Mouse (Mus musculus): ENCODE data around the gene Sox5. TPM values are rescaled to one million over a fixed set of nuclear protein-coding genes. Genes with fewer than 3 reads are reported as not detected.
A peak's percentile ranks its signal among the peaks of the same experiment; 100 is the strongest.

Gene Sox5
- polyA plus RNA-seq, 1 experiment = 0.81 TPM

GRCm38 (mm10) chr6:144451631-144452030 lies 330.1 kb downstream of the Sox5 start:
- Histone ChIP-seq H3K4me1 (replicated peaks; ENCODE audit: control insufficient read depth, insufficient read depth, low read length) (no peaks in the 10 kb centered on the region), H3K36me3 (ENCODE audit: control insufficient read depth, insufficient read depth, low read length) (no peaks in the 10 kb centered on the region), H3K27me3 (ENCODE audit: control insufficient read depth, insufficient read depth, low read length) (no peaks in the 10 kb centered on the region), H3K4me3 (ENCODE audit: control insufficient read depth, insufficient read depth, low read length) (no peak overlapping the region), H3K27ac (ENCODE audit: control insufficient read depth, insufficient read depth, low read length) (no peak overlapping the region)
- DNase-seq = no peak
- no peak for TF ChIP-seq POLR2A (IDR thresholded peaks at IDR 0.05; ENCODE audit: control insufficient read depth, extremely low read depth, insufficient read depth, low read length, poor library complexity)
- TF ChIP-seq CTCF (IDR thresholded peaks at IDR 0.05; ENCODE audit: borderline replicate concordance, control insufficient read depth, extremely low read depth, insufficient read depth, low read length, poor library complexity) = no peak
- WGBS = 97% methylated on average over 4 of the region's 4 CpGs

DNA sequence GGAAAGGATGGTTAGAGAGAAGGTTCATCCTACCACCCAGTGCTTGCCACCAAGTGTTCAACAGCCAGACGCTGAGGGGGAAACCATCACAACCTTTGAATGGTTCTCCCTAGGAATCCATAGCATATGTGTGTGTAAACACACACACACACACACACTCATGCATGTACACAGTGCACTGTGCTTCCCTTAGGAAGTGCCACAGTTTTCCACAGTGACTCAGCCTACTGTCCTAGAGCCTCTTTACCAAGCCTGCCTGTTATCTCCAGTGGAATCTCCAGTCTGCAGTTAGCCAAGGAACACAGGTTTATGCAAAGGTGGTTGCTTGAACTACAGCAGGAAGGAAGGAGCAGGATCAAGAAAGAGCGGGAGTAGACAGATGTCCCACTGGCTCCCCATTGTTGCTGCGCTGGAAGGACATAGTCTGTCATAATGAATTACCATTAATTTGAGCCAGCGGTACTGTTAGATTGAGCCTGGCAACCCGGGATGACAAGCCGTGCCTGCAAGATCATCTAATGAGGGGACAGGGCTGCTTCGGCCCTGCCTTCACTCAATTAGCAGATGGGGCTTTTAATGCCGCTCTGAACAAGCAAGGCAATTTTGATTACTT lies 335.9 kb downstream of the Sox5 start:
- Histone ChIP-seq H3K4me1 (replicated peaks; ENCODE audit: control insufficient read depth, insufficient read depth, low read length) (no peaks in the 10 kb centered on the region), H3K4me3 (ENCODE audit: control insufficient read depth, insufficient read depth, low read length) (no peak overlapping the region), H3K27ac (ENCODE audit: control insufficient read depth, insufficient read depth, low read length) (no peak overlapping the region), H3K27me3 (ENCODE audit: control insufficient read depth, insufficient read depth, low read length) (no peaks in the 10 kb centered on the region), H3K36me3 (ENCODE audit: control insufficient read depth, insufficient read depth, low read length) (no peaks in the 10 kb centered on the region)
- no peak for DNase-seq
- WGBS = 97% methylated on average over 8 of the region's 8 CpGs
- TF ChIP-seq POLR2A (IDR thresholded peaks at IDR 0.05; ENCODE audit: control insufficient read depth, extremely low read depth, insufficient read depth, low read length, poor library complexity) (no peak), CTCF (IDR thresholded peaks at IDR 0.05; ENCODE audit: borderline replicate concordance, control insufficient read depth, extremely low read depth, insufficient read depth, low read length, poor library complexity) (no peak)

GRCm38 (mm10) chr6:144444367-144444766 lies 337.4 kb downstream of the Sox5 start:
- H3K4me3 ChIP-seq (ENCODE audit: control insufficient read depth, insufficient read depth, low read length) = no peak overlapping the region
- WGBS = 44% methylated on average over 5 of the region's 5 CpGs
- TF ChIP-seq CTCF (IDR thresholded peaks at IDR 0.05; ENCODE audit: borderline replicate concordance, control insufficient read depth, extremely low read depth, insufficient read depth, low read length, poor library complexity) (no peak), POLR2A (IDR thresholded peaks at IDR 0.05; ENCODE audit: control insufficient read depth, extremely low read depth, insufficient read depth, low read length, poor library complexity) (no peak)

DNA sequence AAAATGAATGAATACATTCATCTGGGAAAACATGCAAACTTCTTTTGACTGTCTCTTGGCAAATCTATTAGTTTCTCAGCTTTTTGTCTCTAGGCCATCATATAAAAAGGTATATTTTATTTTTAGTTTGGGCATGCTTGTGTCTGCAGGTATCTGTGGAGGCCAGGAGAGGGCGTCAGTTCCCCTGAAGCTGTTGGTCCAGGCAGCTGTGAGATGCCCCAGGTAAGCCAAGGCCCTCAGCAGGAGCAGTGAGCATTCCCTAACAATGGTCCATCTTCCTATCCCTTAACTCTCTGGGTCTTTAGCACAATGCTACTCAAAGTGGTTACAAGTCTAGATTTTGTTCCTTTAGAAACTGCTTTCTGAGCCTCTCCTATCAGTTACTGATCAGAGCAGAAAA lies 338.1 kb downstream of the Sox5 start:
- no peaks in the 10 kb centered on the region for H3K36me3 ChIP-seq (ENCODE audit: control insufficient read depth, insufficient read depth, low read length)
- no peaks in the 10 kb centered on the region for H3K4me1 ChIP-seq (replicated peaks; ENCODE audit: control insufficient read depth, insufficient read depth, low read length)
- no peaks in the 10 kb centered on the region for H3K27me3 ChIP-seq (ENCODE audit: control insufficient read depth, insufficient read depth, low read length)
- WGBS = 90% methylated on average over 1 of the region's 1 CpGs
- TF ChIP-seq CTCF (IDR thresholded peaks at IDR 0.05; ENCODE audit: borderline replicate concordance, control insufficient read depth, extremely low read depth, insufficient read depth, low read length, poor library complexity) (no peak), POLR2A (IDR thresholded peaks at IDR 0.05; ENCODE audit: control insufficient read depth, extremely low read depth, insufficient read depth, low read length, poor library complexity) (no peak)
- no peak overlapping the region for H3K4me3 ChIP-seq (ENCODE audit: control insufficient read depth, insufficient read depth, low read length)
- H3K27ac ChIP-seq (ENCODE audit: control insufficient read depth, insufficient read depth, low read length) = no peak overlapping the region
- DNase-seq = no peak

More at GRCm38 (mm10) chr6:144444367-144444766, 337.4 kb downstream of the Sox5 start:
- Histone ChIP-seq H3K36me3 (ENCODE audit: control insufficient read depth, insufficient read depth, low read length) (no peaks in the 10 kb centered on the region), H3K27ac (ENCODE audit: control insufficient read depth, insufficient read depth, low read length) (no peak overlapping the region), H3K27me3 (ENCODE audit: control insufficient read depth, insufficient read depth, low read length) (no peaks in the 10 kb centered on the region), H3K4me1 (replicated peaks; ENCODE audit: control insufficient read depth, insufficient read depth, low read length) (no peaks in the 10 kb centered on the region)
- DNase-seq = no peak

DNA sequence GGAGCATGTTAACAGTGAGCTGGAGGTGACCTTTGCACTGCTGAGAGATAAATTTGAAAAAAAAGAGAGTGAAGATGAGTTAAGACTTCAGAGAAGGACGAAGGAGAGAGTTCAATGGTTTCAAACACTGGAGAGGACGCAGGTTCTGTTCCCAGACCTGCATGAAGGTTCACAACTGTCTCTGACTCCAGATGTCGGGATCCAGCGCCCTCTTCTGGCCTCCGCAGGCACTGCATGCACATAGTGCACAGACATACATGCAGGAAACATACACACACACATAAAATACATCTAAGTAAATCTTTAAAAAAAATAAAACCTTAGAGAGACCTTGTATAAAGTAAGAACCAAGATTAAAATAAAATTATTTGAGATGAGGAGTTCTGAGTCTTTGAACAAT lies 352.5 kb downstream of the Sox5 start:
- peak; percentile 7 for DNase-seq
- no peaks in the 10 kb centered on the region for H3K36me3 ChIP-seq (ENCODE audit: control insufficient read depth, insufficient read depth, low read length)
- WGBS = 82% methylated on average over 5 of the region's 5 CpGs
- TF ChIP-seq POLR2A (IDR thresholded peaks at IDR 0.05; ENCODE audit: control insufficient read depth, extremely low read depth, insufficient read depth, low read length, poor library complexity) (no peak), CTCF (IDR thresholded peaks at IDR 0.05; ENCODE audit: borderline replicate concordance, control insufficient read depth, extremely low read depth, insufficient read depth, low read length, poor library complexity) (no peak)
- no peaks in the 10 kb centered on the region for H3K4me1 ChIP-seq (replicated peaks; ENCODE audit: control insufficient read depth, insufficient read depth, low read length)
- H3K4me3 ChIP-seq (ENCODE audit: control insufficient read depth, insufficient read depth, low read length) = no peak overlapping the region
- no peaks in the 10 kb centered on the region for H3K27me3 ChIP-seq (ENCODE audit: control insufficient read depth, insufficient read depth, low read length)
- H3K27ac ChIP-seq (ENCODE audit: control insufficient read depth, insufficient read depth, low read length) = no peak overlapping the region

DNA sequence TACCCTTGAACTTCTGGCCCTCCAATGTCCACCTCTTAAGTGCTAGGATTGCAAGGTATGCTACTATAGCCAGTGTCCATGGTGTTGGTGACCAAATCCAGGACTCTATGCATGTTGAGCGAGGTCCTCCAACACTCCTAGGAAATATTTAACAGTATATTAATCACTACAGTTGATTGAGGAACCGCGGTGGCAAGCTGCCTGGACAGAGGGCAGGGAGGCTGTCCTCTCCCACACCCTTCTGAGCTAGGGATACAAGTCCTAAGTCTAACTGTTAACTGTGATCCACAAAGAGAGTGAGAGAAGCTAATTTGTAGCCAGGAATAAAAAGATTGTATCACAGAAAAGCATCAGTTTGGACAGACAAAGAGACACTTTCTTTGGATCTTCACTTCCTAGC lies 373.7 kb downstream of the Sox5 start:
- no peak overlapping the region for H3K4me3 ChIP-seq (ENCODE audit: control insufficient read depth, insufficient read depth, low read length)
- no peaks in the 10 kb centered on the region for H3K27me3 ChIP-seq (ENCODE audit: control insufficient read depth, insufficient read depth, low read length)
- H3K36me3 ChIP-seq (ENCODE audit: control insufficient read depth, insufficient read depth, low read length) = no peaks in the 10 kb centered on the region
- 97% methylated on average over 3 of the region's 3 CpGs for WGBS
- H3K27ac ChIP-seq (ENCODE audit: control insufficient read depth, insufficient read depth, low read length) = no peak overlapping the region
- H3K4me1 ChIP-seq (replicated peaks; ENCODE audit: control insufficient read depth, insufficient read depth, low read length) = no peaks in the 10 kb centered on the region
- TF ChIP-seq POLR2A (IDR thresholded peaks at IDR 0.05; ENCODE audit: control insufficient read depth, extremely low read depth, insufficient read depth, low read length, poor library complexity) = no peak
- no peak for TF ChIP-seq CTCF (IDR thresholded peaks at IDR 0.05; ENCODE audit: borderline replicate concordance, control insufficient read depth, extremely low read depth, insufficient read depth, low read length, poor library complexity)
- DNase-seq = no peak

DNA sequence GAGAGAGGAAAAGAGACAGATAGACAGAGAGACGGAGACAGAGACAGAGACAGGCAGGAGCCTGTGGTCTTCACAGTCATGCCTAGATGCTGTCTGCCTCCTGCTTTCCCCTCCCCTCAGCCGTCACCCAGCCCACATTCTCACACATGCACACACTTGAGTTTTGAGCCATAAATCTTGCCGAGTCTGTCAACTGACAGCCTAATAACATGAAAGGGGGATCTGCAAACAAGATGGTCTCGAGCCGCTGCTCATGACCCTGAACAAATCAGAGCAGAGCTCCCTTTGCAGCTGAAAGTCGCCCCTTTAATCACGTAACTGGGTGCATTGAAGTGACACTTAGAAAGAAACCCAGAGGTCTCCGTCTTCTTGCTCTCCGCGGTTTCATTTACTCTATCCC lies 383.7 kb downstream of the Sox5 start:
- no peak for DNase-seq
- Histone ChIP-seq H3K4me1 (replicated peaks; ENCODE audit: control insufficient read depth, insufficient read depth, low read length) (no peaks in the 10 kb centered on the region), H3K36me3 (ENCODE audit: control insufficient read depth, insufficient read depth, low read length) (no peaks in the 10 kb centered on the region), H3K27me3 (ENCODE audit: control insufficient read depth, insufficient read depth, low read length) (no peaks in the 10 kb centered on the region), H3K4me3 (ENCODE audit: control insufficient read depth, insufficient read depth, low read length) (no peak overlapping the region), H3K27ac (ENCODE audit: control insufficient read depth, insufficient read depth, low read length) (no peak overlapping the region)
- TF ChIP-seq CTCF (IDR thresholded peaks at IDR 0.05; ENCODE audit: borderline replicate concordance, control insufficient read depth, extremely low read depth, insufficient read depth, low read length, poor library complexity) (no peak), POLR2A (IDR thresholded peaks at IDR 0.05; ENCODE audit: control insufficient read depth, extremely low read depth, insufficient read depth, low read length, poor library complexity) (no peak)
- 69% methylated on average over 10 of the region's 10 CpGs for WGBS
